Mouse (Mus musculus) MEL-GATA-1-ER (cell line): ENCODE measurements at regions not wholly inside any gene's neighbourhood (a gene's known extent, or its start where the extent isn't known, plus 50 kb on each side); places are given as distances from the start of the nearest gene placed in this dataset.

Experiments used
- DNase-seq: peaks from one replicate; pipeline ENCODE4 v3.0.0-alpha.2; 2012; ENCODE audit warnings: low read depth; ENCODE audit errors: extremely low read depth

DNA sequence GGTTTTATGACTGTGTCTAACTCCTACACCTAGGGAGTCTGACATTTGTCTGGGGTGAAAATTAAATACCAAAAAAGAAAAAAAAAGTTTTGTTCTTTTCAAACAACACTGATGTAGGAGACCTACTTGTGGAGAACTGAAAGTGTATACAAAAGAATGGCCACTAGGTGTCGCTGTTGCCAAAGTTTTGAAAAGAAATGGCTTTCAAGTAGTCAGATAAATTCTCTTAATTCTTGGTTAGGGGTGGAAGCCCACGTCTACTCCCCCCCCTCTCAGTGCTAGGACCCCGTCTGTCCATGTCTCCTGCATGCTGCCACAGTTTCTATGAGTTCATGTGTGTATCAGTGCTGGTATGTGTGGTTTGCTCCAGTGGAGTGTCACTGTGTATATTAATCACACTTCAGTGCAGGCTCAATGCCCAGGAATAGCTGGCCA is 100.7 kb upstream of the Spred2 start:
- peak; percentile 61 for DNase-seq

- no peak for DNase-seq
These were observed 97.5 kb upstream of the Spred2 start for GRCm38 (mm10) chr11:19826481-19827185.

- DNase-seq, result no peak
These were observed 96.2 kb upstream of the Spred2 start for GRCm38 (mm10) chr11:19827996-19828395.

DNA sequence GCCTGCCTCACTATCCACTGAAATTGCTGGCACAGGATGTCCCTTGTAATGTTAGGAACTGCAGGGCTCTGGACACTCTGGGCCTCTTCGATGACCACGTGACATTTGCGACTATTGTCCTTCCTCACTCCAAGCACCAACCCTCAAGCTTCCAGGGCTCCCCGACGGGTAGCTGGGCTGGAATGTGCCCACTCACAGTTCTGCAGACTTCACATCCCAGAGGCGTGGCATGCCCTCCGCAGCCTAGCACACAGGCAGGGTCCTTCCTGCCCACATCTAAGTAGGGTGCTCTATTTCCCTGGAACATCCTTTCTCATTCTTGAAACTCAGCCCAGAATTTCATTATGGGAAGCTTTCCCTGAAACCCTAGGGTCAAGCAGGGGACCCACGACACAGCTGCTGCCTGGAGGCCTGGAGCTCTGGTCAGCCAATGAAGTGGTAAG is 95.2 kb upstream of the Spred2 start:
- no peak for DNase-seq

- no peak for DNase-seq
These were observed 94.5 kb upstream of the Spred2 start for GRCm38 (mm10) chr11:19829564-19830279.

GRCm38 (mm10) chr11:19830280-19831062 is 93.7 kb upstream of the Spred2 start:
- DNase-seq, result peak; percentile 39

DNA sequence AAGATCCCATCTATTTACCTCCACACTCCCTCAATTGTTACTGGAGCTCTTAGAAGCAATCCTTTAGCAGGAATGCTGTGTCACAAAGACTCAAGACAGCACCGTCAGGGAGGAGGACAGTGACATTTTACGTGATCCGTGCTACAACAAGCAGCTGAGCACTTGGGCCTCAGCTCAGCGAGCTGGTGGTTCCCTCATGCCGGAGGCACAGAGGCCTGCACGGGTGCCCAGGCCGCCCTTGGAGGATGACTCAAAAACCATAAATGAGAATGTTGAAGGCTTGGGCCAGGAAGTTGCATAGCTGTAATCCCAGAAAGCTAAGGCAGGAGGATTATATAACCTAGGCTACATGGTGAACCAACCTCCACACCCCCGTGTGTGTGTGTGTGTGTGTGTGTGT is 89.6 kb upstream of the Spred2 start:
- no peak for DNase-seq

DNA sequence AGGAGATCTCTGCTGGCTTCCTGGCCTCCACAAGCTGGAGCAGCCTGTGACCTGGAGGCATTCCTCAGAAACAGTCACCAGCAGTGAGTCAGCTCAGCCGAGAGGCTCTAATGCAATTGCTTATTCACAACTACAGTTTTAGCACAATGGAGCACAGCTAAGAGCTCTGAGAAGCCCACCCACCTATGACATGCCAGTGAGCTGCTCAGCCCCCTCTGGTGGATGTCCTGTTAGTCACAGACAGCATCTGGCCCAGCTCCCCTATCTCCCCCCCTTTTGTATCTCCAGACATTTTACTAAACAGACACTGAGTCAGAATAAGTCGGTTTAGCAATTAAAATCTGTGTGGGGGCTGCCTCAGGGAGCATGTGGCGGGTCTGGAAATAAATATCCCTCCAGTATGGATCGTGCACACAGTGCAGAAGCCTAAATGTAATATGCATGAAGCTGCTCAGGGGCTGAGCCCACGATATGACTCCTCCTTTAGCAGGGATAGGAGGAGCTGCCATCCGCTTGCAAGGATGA is 88.9 kb upstream of the Spred2 start:
- DNase-seq, result no peak

DNA sequence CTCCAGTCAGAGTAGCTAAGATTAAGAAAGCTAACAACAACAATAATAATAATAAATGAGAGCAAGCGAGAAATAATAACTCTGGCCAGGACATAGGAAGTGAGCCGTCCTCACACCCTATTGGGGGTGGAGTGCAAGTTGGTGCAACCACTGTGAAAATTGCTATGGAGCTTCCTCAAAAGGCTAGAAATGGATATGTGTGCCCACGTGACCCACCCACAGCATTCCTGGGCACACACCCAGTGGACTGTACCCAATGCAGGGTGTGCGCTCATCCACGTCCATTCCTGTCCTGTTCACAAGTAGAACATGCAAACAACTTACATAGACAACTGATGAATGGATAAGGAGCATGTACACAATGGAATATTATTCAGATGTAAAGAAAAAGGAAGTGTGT is 85.2 kb upstream of the Spred2 start:
- no peak for DNase-seq

GRCm38 (mm10) chr11:19843084-19843483 is 81.1 kb upstream of the Spred2 start:
- no peak for DNase-seq

DNA sequence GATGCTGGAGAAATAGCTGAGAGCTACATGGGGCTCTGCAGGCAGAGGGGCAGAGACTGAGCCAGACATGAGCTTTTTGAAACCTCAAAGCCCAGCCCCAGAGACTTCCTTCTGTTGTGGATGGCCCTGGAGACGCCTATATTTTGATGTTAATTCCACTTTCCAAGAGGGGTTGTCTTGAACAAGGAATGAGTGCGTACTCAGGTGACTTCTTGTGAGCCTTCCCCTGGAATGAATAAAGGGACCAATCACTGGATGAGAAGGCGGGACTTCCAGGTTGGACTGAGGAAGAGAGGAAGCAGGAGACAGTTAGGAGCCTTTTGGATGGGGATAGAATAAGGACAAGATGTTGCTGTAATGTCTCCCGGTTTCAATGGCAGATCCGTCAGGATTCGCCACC is 76.3 kb upstream of the Spred2 start:
- no peak for DNase-seq

DNA sequence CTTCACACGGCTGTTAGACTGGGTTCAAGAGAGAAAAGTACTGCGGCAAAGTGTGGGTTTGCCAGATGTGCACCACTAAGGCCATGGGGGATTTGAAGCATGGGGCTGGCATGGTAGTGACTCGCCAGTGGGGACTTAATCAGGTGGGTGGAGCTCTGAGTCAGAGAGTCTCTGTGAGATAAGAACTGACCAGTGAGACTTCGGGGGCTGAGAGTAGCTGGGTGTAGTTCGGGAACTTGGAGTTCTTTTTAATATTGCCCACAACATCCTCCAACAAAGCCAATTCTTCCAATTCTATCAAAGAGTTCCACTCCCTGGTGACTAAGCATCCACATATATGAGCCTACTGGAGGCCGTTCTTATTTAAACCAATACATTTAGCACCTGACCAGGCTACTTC is 75.8 kb upstream of the Spred2 start:
- DNase-seq, result no peak

DNA sequence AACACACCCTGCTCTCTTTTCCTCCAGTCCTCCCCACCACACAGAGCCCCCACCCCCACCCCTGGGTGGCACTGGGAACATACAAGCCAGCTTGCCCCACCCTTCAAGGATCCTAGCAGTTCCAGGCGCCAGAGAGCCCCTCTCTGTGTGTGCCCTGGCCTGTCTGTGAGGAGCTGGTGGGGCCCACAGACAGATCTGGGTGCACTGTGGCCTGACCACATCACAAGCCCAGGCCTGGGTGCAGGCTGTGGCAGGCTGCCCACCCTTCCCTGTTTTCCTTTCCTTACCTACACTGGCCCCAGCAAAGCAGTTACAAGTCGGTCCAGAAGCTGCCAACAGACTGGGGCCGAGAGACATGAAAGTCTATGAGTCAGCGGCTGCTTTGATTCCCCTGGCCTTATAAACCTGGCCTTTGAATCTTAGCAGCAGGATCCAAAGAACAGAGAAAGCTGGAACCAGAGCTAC is 74.8 kb upstream of the Spred2 start:
- DNase-seq, result no peak

DNA sequence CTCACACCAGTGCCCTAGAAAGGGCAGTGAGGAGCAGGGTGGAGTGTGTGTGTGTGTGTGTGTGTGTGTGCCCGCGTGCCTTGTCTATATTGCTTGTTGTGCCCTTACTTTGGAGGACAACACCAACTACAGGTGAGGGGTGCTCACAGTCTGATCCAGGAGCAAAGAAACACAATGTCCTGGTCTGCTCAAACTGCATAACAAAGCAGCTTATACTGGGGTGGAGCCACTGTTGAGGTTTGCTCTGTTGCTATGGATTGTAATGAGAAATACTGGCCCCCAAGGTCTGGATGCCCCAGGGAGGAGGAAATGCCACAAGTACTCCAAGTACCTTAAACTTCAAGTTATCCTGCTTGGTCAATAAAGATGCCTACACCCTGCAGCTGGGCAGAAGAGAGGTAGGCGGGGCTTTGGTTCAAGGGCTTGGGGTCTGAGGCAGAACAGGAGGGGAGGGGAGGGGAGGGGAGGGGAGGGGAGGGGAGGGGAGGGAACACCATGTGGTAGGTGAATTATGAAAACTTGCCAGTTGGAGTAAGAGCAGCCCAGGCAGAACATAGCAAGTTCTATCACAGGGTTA is 74.2 kb upstream of the Spred2 start:
- DNase-seq, result no peak

- no peak for DNase-seq
These were observed 73.1 kb upstream of the Spred2 start for GRCm38 (mm10) chr11:19851022-19851615.

- no peak for DNase-seq
These were observed 62.6 kb upstream of the Spred2 start for GRCm38 (mm10) chr11:19861596-19861995.

DNA sequence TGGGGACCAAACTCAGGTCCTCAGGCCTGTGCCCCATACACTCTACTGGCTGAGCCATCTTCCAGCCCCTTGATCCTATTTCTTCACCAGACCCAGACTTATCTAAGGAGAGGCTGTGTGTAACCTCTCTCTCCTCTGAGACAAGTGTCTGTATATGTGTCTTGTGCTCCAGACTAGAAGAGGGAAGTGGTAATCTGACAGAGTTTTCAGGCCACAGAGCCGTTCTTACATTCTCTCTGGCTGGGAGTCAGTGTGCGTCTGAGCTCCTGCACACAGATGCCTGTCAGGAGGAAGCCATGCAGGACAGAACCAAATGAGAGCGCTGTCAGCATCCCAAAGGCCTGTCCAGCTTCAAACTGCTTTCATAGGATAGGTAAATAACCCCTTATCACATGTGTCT is 60.8 kb upstream of the Spred2 start:
- no peak for DNase-seq

DNA sequence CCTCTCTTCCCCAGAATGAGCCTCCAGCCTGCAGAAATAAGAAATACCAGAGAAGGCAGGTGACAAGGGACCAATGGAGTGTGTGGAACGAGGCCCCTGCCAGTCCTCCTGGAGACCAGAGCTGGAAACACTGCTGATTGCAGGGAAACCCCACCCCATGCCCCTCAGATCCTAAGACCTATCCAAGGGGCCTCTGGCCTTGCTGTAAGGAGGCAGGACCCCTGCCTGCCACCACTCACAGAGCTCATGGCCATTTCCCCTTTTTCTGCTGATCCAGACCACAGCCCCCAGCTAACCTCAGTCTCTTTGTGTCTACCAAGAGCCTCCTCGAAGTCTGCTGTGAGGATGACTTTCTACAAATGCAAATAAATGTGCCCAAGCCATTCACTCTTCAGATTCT is 57.9 kb upstream of the Spred2 start:
- no peak for DNase-seq

- DNase-seq, result no peak
These were observed 54.5 kb upstream of the Spred2 start for GRCm38 (mm10) chr11:19869671-19870070.

- DNase-seq, result no peak
These were observed 54.0 kb upstream of the Spred2 start for GRCm38 (mm10) chr11:19870136-19870535.

- DNase-seq, result no peak
These were observed 50.4 kb upstream of the Spred2 start for GRCm38 (mm10) chr11:19873796-19874195.
